Mouse (Mus musculus) G1E-ER4 (cell line): ENCODE data around the gene Hemgn. TPM values are rescaled to one million over a fixed set of nuclear protein-coding genes. Genes with fewer than 3 reads are reported as not detected.

ENCODE experiments used
- GATA1 ChIP-seq: IDR thresholded peaks from one replicate; pipeline ENCODE4 v1.8.0; 2012; ENCODE audit warnings: low read length, inconsistent platforms
- polyA plus RNA-seq: library from polyadenylated mRNA; stranded (reverse); fragments of >175 nt; gene quantifications from 2 replicates; pipeline ENCODE4 v1.2.3, GENCODE M21; 2012

Gene Hemgn
- polyA plus RNA-seq, 1 experiment, result 6.7 TPM

DNA sequence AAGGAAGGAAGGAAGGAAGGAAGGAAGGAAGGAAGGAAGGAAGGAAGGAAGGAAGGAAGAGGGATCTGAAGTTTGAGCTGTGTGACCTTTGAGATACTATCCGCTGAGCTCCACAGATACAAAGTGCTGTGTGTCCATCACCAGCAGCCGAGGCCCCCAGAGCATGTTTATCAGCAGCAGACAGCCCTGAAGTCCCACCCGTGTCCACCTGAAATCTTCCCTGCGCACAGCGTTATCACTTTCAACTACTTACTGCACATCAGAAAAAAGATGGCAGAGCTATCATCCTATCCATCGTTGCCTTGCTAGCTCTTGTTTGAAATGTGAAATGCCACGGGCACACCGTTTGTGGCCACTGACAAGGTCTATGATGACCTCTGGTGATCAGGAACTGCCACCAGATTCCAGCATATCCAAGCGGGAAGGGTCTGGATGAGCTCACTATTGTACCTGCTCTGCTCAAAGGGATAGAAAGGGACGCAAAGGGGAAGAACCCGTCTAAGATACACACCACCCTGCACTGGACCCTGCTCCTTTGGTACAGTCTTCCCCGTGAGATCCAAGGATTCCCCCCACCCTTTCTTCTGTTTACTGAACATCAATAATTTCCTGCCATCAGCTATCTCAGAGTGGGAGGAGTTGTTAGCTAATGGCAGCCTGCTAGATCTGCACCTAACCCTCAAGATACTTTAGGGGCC is 19.2 kb upstream of the Hemgn start:
- peak; percentile 56 for TF ChIP-seq GATA1

DNA sequence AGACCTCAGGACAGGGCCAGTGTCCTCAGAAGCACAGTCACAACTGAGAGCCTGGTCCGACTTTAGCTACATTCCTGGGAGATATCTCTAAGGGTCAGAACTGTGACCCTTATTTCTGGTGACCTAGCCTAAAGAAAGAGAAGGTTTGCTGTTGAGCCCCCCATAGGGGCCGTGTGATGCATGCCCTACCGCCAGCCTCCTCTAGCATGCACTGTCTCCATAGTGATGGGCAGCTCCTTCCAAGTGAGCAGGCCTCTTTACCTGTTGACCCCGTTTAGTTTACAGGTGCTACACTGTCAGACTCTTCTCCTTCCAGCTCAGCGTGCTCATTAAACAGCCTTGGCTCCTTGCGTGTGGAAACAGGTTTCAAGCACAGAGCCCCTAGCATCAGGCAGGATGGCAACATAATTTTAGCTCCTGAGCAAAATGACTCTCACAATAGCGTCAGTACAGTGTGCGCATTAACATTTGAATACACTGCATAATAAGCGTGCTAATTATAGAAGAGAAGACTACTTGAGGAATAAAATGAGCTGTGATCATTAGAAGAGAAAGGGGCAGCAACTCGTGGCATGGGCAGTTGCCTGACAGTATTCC is 15.7 kb upstream of the Hemgn start:
- TF ChIP-seq GATA1, result no peak

GRCm38 (mm10) chr4:46422625-46423024 is 9.3 kb upstream of the Hemgn start:
- TF ChIP-seq GATA1, result no peak

DNA sequence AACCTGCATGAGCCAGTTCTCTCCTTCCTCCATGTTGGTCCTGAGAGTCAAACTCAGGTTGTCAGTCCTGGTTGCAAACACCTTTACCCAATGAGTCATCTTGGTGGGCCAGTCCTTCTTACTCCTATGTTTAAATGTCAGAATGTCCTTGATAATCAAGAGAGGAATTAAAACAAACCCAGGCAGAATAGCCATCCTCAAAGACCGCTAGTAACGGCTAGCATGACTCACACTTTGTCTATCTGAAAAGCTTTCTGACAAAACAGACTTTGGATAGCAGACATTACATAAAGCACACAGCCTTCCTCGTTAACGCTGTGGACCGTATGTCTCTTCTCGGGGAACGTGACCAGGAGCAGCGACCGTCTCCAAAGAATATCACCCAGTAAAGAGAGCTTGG is 5.5 kb upstream of the Hemgn start:
- TF ChIP-seq GATA1, result no peak

- TF ChIP-seq GATA1, result no peak
Observed at GRCm38 (mm10) chr4:46417491-46417890, 4.2 kb upstream of the Hemgn start.

- TF ChIP-seq GATA1, result no peak
Observed at GRCm38 (mm10) chr4:46412113-46412512, 1.2 kb downstream of the Hemgn start.

- no peak for TF ChIP-seq GATA1
Observed at GRCm38 (mm10) chr4:46411489-46411888, 1.8 kb downstream of the Hemgn start.

DNA sequence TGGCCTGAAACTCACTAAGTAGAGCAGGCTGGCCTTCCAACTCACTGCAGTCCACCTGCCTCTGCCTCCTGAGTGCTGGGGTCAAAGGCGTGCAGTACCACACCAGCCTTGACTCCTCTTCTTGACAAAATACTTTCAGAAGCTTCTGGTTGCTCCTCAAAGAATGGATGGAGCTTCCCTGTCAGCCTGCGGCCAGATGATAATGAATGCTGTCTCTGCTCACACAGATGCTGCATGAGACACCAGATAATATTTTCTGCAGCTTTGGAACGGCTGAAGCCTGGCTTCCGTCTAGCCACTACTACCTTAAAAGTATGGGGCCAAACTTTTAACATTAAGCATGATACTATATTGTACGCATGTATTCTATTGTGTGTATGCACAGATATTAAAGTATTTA is 2.6 kb downstream of the Hemgn start:
- peak; percentile 68 for TF ChIP-seq GATA1

DNA sequence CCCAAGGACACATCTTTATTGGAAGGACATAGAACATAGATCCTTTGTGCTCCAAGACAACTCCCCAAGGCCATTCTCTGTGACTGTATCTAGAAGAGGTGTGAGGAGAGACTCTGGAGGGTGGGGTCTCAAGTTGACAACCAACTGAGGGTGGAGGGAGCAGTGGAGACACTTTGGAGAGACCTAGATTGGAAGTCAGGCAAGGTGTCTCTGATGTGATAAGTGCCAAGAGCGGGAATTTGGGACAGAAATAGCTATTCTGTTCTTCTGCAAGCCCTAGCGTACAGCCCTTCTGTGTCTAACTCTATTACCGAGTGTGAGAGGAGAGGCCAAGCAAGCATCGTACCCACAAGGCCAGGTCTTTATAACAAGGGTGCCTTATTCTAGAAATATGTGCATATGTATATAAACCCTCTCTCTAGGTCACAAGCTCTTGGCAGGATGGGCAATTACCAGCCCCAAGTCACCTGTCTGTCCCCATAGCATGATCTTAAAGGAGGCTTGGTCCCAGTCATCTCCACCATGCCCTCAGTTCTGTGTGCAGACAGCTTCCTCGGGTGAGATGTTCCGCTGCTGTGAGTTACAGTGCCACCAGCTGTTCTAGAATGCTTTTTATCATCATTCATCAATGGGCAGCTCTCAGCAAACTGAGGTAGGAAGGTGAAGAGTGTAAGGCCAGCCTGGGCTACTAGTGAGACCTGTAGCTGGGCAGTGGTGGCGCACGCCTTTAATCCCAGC is 6.2 kb downstream of the Hemgn start:
- TF ChIP-seq GATA1, result no peak

DNA sequence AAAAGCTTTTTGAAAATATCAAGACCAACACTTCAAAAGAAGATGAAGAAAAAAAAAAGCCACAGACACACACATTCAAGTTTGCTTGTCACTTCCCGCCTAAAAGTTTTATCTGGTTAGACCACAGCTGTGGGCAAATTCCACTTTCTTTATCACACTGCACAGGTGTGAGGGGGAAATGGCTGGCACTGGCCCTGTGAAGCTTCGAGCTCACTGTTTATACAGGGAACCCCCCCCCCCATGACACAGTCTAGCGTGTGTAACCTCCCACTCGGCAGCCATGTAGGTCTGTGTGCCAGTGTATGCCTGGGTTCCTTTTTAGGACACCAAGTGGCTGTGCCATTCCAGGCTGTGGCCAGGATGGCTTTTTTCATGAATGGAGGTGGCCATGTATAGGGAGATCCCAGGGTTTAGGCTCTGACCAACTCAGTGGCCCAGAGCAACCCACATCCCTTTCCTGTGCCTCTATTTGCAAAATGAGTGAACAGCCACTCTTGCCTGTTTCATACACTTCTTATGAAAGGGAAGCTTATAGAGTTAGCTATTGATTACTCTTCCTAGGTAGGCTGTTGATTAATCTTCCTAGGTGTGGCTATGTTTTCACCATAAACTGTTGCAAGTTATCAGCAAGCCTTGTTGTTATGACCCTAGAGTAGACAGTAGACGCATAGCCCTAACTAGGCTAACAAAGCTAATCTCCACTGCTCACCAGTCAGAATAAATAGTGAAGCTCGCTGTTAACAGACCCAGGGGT is 9.1 kb downstream of the Hemgn start:
- no peak for TF ChIP-seq GATA1

GRCm38 (mm10) chr4:46398839-46399238 is 14.5 kb downstream of the Hemgn start:
- TF ChIP-seq GATA1, result no peak

DNA sequence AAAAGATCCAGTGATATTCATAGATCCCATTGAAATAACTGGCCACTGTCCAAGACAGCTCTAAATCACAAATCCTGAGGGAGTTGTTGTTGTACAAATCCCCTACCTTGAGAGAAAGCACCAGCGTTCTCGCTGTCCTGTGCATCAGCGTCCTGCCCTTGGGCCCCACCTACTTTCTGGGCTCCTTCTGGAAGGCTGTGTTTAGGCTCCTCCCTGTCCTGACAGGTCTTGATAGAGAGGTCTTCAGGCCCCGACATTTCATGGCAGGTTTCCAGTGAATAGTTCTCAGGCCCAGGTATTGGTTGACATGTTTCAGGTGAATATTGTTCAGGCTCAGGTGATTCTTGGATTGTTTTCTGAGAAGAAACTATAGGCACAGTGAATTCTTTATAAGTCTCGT is 17.6 kb downstream of the Hemgn start:
- TF ChIP-seq GATA1, result no peak

DNA sequence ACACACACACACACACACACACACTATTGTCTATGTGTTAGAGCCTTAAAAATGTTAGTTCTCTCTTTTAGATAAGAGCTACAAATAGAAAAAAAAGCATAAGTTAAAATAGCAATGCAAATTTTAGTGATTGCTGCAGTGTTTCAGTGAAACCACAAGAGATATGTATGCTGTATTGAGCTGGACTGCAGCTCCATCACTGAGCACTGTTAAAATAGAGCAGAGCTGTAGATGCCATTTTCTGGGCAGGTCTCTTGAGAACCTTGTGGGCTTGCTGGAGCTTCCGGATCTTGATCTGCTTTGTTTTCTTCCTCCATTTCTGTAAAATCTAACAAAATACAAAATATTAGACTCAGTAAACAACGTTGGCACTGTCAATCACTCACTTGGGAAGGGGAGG is 18.9 kb downstream of the Hemgn start:
- TF ChIP-seq GATA1, result no peak

DNA sequence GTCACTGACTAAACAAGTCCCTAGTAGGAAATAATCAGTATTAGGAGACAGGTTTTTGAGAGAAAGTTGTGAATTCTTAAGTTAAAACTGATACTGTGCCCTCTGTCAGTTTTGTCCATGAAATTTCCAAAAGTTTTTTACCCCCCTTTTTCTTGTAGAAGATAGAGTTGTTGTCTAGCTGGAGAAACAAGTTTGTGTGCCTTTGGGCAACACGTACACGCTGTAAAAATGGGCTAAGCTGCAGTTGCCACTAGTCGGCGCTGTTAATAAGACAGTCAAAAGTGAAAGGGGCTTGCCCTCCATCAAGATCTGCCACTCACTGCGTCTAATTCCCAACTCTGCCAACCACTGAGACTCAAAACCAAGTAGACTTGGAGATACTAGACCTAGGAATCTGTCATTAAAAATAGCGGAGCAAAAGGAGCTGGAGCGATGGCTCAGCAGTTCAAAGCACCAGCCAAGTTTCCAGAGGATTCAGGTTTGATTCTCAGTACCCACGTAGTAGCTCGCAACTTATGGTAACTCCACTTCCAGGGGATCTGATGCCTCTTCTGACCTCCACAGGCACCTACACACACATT is 22.8 kb downstream of the Hemgn start:
- no peak for TF ChIP-seq GATA1

DNA sequence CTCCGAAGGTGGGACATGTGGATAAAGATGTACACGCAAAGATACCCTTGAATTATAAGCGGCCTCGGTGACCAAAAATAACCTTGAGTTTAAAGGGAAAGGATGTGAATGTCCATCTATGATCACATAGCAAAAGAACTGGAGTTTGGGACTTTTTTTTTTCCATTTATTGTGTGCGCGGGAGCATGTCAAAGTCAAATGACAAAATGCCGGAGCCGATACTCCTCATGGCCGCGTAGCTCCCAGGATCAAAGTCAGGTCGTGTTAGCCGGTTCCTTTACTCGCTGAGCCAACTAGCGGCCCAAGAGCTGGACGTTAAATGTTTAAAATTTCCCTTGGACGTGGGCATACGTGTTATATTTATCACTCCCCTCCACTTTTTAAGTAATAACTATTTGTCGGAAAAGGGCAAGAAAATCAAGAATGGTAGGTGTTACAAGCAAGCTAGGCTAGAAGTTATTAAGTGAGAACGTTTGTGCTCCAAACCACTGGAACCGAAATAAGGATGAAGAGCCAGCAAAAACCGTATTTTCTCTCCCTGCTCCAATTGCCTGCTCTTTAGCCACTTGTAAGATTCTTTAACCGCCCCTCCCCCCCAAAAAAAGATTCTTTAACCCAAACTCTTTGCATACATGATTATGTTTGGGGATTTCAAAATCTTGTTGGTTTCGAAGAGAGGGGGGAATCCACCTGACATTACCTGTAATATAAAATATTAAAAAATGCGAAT is 23.5 kb downstream of the Hemgn start:
- TF ChIP-seq GATA1, result no peak

- no peak for TF ChIP-seq GATA1
Observed at GRCm38 (mm10) chr4:46389013-46389611, 24.2 kb downstream of the Hemgn start, which contains the start of gene Trmo. TSS of gene Trmo (minus strand) at chr4:46389437.
